8 mouse cellular contexts compared by ENCODE assay signal in the genomic region with DNA sequence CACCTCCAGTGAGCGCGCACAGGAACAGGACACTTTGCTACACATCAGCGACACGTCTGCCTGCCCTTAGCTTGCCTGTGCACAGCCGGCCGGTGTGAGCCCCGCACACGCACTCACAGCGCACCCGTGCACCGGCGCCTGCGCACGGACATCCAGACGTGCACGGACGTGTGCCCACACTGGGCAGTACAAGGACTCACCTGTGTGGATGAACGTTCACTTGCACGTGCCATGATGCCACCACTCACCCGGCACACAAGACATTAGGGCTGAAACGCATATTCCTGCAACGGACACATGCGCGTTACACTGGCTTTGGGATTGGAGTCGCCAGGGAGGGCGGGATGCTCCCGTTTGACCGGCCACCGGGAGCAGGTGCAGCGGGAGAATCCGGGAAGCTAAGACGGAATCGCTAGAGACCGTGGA. TPM values are rescaled to one million over a fixed set of nuclear protein-coding genes. Genes with fewer than 3 reads are reported as not detected.
A peak's percentile ranks its signal among the peaks of the same experiment; 100 is the strongest.
DNase-seq lines count a peak whose midpoint lies in the region; ATAC-seq and TF ChIP-seq lines count a peak whose summit lies in the region.

No protein-coding gene starts in this region.

- TF ChIP-seq CTCF in cortical plate, adult 2 months (IDR thresholded peaks at IDR 0.05; ENCODE audit: extremely low read depth, insufficient read depth, low read length): no peak

- peak overlapping the region; percentile 42; the same call in 1 of the 2 replicates for H3K9ac ChIP-seq in midbrain, embryonic 14.5 days (replicated peaks; ENCODE audit: low read length)

- DNase-seq in embryo, embryonic 10 days (ENCODE audit: low spot score): peak; percentile 47
- DNase-seq in embryo, embryonic 9.5 days (ENCODE audit: extremely low spot score): no peak
- DNase-seq in 3T3-L1 (ENCODE audit: low read depth, low spot score): peak; percentile 62
- peak; percentile 35 for DNase-seq in midbrain, embryonic 14.5 days
- no peak for DNase-seq in frontal cortex, postnatal 25 days (ENCODE audit: low spot score in 2 of 2)
- no peak for DNase-seq in spleen, adult 18-20 months

- TF ChIP-seq POLR2A in cortical plate, adult 2 months (IDR thresholded peaks at IDR 0.05; ENCODE audit: extremely low read depth, insufficient read depth, low read length): no peak

- peak overlapping the region; percentile 46 for H3K4me3 ChIP-seq in cortical plate, adult 2 months (ENCODE audit: insufficient read depth, low read length)
- peak overlapping the region; percentile 42 for H3K4me3 ChIP-seq in midbrain, embryonic 14.5 days (replicated peaks; ENCODE audit: low read depth, low read length)

- H3K36me3 ChIP-seq in midbrain, embryonic 14.5 days (ENCODE audit: control insufficient read depth, insufficient read depth, low read length): no peaks in the 10 kb centered on the region

- peak overlapping the region; percentile 65 for H3K4me2 ChIP-seq in midbrain, embryonic 14.5 days (ENCODE audit: low read length)

- ATAC-seq in inflammation-experienced regulatory T-cells, adult 6 months: peak; percentile 36
- peak; percentile 37; the same call in 1 of the 2 replicates for ATAC-seq in midbrain, embryonic 14.5 days (ENCODE audit: low FRiP score, low TSS enrichment)

- no peaks in the 10 kb centered on the region for H3K4me1 ChIP-seq in cortical plate, adult 2 months (ENCODE audit: control insufficient read depth, insufficient read depth, low read length)
- peaks cover 14% of the 10 kb centered on the region for H3K4me1 ChIP-seq in midbrain, embryonic 14.5 days (ENCODE audit: control insufficient read depth, insufficient read depth, low read length)

- no peaks in the 10 kb centered on the region for H3K9me3 ChIP-seq in midbrain, embryonic 14.5 days (ENCODE audit: control insufficient read depth, low read length)

- WGBS in midbrain, embryonic 14.5 days: under 1% methylated on average over 34 of the region's 34 CpGs

- H3K27me3 ChIP-seq in midbrain, embryonic 14.5 days (ENCODE audit: control insufficient read depth, insufficient read depth, low read length): peaks cover 24% of the 10 kb centered on the region; the same call in 1 of the 2 replicates

- no peak overlapping the region for H3K27ac ChIP-seq in cortical plate, adult 2 months (ENCODE audit: insufficient read depth, low read length)
- H3K27ac ChIP-seq in midbrain, embryonic 14.5 days (replicated peaks; ENCODE audit: low read depth, low read length): no peak overlapping the region

RNA-seq across cellular contexts. Expression of a gene that starts 0.8 kb away (rescaled TPM):
- 2.4 and 2.8 TPM in 2 replicates for polyA plus RNA-seq in cortical plate, adult 2 months (2012; rRNA removed)
- 10 to 100 TPM; 15.7 to 27.8 (median 20.7) TPM for polyA plus RNA-seq in inflammation-experienced regulatory T-cells, adult 6 months (2017; shearing (Covaris generic))
- polyA plus RNA-seq in midbrain, embryonic 14.5 days (2014; fragmentation: Nextera tagmentation; extraction: Ambion mirVana): 1.6 and 2.1 TPM in 2 replicates

RNA-seq across cellular contexts. Expression of a gene that starts 22.0 kb away (rescaled TPM):
- 617 and 701 TPM in 2 replicates for polyA plus RNA-seq in cortical plate, adult 2 months (2012; rRNA removed)
- polyA plus RNA-seq in inflammation-experienced regulatory T-cells, adult 6 months (2017; shearing (Covaris generic)): 1 to 10 TPM; 3.1 to 4.1 (median 4.0) TPM
- polyA plus RNA-seq in midbrain, embryonic 14.5 days (2014; fragmentation: Nextera tagmentation; extraction: Ambion mirVana): 112 and 144 TPM in 2 replicates

RNA-seq across cellular contexts. Expression of a gene that starts 23.1 kb away (rescaled TPM):
- 42.8 and 42.9 TPM in 2 replicates for polyA plus RNA-seq in cortical plate, adult 2 months (2012; rRNA removed)
- polyA plus RNA-seq in inflammation-experienced regulatory T-cells, adult 6 months (2017; shearing (Covaris generic)): 1 to 10 TPM; 3.9 to 6.4 (median 4.5) TPM
- polyA plus RNA-seq in midbrain, embryonic 14.5 days (2014; fragmentation: Nextera tagmentation; extraction: Ambion mirVana): 45.8 and 53.5 TPM in 2 replicates

RNA-seq across cellular contexts. Expression of a gene that starts 33.6 kb away (rescaled TPM):
- 233 and 235 TPM in 2 replicates for polyA plus RNA-seq in cortical plate, adult 2 months (2012; rRNA removed)
- polyA plus RNA-seq in inflammation-experienced regulatory T-cells, adult 6 months (2017; shearing (Covaris generic)): 10 to 100 TPM; 34.9 to 54.1 (median 46.6) TPM
- polyA plus RNA-seq in midbrain, embryonic 14.5 days (2014; fragmentation: Nextera tagmentation; extraction: Ambion mirVana): 300 and 307 TPM in 2 replicates

RNA-seq across cellular contexts. Expression of a gene that starts 36.0 kb away (rescaled TPM):
- polyA plus RNA-seq in cortical plate, adult 2 months (2012; rRNA removed): 35.9 and 40.5 TPM in 2 replicates
- 1 to 10 TPM; 4.3 to 8.1 (median 5.9) TPM for polyA plus RNA-seq in inflammation-experienced regulatory T-cells, adult 6 months (2017; shearing (Covaris generic))
- 7.2 and 7.7 TPM in 2 replicates for polyA plus RNA-seq in midbrain, embryonic 14.5 days (2014; fragmentation: Nextera tagmentation; extraction: Ambion mirVana)

Comparison
In these comparisons a context has a peak if more than half of its experiments do, and no peak if none do; other contexts are left out.
1. DNase-seq: peak in embryo, embryonic 10 days (single experiment), 3T3-L1 (single experiment) and midbrain, embryonic 14.5 days (single experiment); none in embryo, embryonic 9.5 days (single experiment), frontal cortex, postnatal 25 days (0 of 2) and spleen, adult 18-20 months (0 of 2).
2. RNA of a gene that starts 22.0 kb away (polyA plus RNA-seq): 617 to 701 TPM in cortical plate, adult 2 months and 112 to 144 TPM in midbrain, embryonic 14.5 days; 3.1 to 4.1 TPM in inflammation-experienced regulatory T-cells, adult 6 months; every median in the first group is over 10 times any median in the second.